Mouse (Mus musculus): ENCODE results near the gene Ptprd.
A peak's percentile ranks its signal among the peaks of the same experiment; 100 is the strongest.

The Ptprd gene

GRCm38 (mm10) chr4:77537843-77538242 is 673.9 kb downstream of the Ptprd start:
- DNase-seq: no peak

- DNase-seq: no peak
Observed at GRCm38 (mm10) chr4:77537336-77537735, 674.4 kb downstream of the Ptprd start.

GRCm38 (mm10) chr4:77535601-77536000 is 676.2 kb downstream of the Ptprd start:
- DNase-seq: no peak

GRCm38 (mm10) chr4:77534553-77534952 is 677.2 kb downstream of the Ptprd start:
- no peak for DNase-seq

DNA sequence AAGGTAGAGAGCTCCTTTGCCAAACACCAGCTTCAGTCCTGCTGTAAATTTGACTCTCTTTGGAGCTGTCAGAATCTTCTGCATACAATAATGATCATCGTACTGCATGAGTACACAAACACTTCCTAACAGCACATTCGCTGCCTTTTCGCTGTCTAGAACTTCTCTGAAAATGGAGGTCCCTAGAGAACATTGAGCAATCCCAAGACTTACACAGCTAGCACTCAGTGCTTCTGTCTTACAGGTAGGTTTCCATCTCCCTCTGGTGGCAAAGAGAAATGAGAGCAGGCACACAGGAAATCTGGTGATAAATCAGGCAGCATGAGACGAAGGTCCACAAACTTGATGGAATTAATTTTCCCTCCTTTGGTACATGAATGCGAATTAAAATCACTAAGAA is 692.6 kb downstream of the Ptprd start:
- peak; percentile 2 for DNase-seq

DNA sequence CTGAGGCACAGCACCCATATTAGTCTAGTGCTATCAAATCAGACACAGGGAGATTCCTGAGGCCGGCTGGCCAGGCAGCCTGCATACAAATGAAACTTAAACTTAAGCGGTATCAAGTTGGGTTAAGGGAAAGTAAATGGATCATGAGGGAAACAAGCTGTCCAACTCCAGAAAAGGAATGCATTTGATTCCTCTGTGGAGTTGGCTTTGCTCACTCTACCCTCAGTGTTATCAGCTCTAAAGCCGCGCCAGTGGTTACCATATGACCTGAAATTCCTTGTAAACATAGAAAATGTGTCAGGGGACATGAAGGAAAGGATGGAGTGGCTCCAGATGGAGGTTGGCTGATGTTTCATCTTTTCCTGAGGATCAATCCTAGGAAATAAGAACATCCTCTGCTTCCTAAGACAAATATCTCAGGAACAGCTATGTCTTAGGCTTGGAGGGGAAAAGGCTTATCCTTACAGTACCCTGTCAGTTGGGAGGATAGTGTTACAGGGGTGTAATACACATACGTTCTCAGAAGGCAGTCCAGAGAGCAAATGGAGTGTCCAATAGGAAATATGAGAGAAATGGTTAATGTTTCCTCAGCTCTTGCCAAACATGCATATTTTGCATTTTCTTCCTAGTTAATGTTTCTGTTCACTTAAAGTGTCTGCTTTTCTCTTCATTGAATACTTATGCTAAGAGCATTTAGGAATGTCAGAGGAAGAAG is 697.7 kb downstream of the Ptprd start:
- DNase-seq: no peak

- DNase-seq: no peak
Observed at GRCm38 (mm10) chr4:77513041-77513440, 698.7 kb downstream of the Ptprd start.

DNA sequence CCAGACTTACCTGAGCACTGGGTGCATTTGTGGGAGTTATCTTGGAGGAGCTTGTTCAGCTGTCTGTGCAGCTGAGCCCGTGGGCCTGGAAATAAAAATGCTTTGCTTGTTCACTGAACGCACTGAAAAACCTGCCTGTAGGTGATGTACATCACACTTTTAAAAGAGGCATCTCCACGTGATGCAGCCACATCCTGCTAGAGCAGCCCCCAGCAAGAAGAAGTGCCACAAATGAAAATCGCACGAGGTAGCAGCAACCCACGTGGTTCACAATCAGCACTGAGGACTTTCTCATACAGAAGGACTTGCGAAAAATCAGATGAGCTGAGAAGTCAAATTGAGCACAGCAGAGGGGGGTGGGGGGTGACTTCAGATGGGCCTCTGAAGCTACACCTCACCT is 757.7 kb downstream of the Ptprd start:
- DNase-seq: no peak

DNA sequence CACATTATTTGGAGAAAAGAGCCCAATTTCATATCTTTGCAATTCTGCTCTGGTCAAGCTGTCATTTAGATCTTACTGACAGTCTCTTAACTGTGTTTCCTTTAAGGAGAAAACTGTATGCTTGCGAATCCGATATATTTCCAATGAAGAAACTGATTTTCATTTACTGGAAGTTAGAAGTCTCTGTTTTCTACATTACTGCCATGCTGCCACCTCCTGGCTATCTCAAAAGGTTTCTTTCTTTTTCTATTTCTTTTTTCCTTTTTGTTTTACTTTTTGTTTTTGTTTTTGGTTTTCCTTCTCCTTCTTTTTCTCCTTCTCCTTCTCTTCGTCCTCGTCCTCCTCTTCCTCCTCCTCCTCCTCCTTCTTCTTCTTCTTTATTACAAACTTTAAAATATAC is 812.6 kb downstream of the Ptprd start:
- no peak for DNase-seq

GRCm38 (mm10) chr4:77361728-77362127 is 850.0 kb downstream of the Ptprd start:
- no peak for DNase-seq

GRCm38 (mm10) chr4:77327198-77327597 is 884.6 kb downstream of the Ptprd start:
- DNase-seq: no peak

DNA sequence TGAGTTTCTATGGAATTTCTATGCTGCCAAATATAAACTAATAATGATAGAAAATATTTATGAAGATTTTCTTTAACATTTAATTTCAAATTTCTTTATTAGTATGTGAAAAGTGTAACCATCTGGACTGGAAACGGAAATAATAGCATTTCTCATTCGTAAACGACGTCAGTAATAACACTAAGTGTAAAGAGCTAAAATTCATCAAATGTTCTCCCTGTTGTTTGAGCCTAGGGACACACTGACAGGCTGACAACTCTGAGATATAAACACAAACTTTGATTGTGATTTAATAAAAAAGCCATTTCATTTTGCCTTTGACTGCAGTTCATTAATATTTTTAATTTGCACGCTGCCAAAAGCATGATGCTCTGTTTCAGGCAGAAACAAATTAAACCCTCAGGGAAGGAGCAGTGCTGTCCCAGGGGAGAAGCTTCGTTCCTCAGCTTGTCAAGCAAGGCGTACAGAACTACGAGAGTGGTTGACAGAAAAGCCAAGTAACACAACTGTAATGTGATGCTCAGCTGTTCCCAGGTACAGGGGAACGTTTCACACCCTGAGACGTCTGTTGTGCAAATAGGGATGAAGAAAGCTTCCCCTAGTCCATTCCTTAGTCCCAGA is 894.6 kb downstream of the Ptprd start:
- DNase-seq: no peak

DNA sequence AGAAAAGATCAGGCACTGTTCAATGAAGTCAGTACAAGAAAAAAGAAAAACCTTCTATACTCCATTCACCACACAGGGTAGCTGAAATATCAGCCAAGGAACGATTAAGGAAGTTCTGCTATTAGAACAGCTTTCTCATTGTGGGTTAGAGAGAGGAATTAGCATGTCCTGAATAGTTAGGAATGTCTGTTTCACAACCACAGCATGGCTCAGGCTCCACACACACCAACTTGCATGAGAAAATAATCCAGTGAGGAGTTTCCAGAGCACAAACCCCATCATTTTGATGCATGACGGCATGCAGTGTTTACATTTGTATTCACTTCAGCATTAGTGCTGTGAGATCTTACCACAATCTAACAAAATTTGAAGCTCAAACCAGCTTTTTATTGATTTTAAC is 895.1 kb downstream of the Ptprd start:
- DNase-seq: no peak

GRCm38 (mm10) chr4:77310127-77310788 is 901.5 kb downstream of the Ptprd start:
- DNase-seq: peak; percentile 77

DNA sequence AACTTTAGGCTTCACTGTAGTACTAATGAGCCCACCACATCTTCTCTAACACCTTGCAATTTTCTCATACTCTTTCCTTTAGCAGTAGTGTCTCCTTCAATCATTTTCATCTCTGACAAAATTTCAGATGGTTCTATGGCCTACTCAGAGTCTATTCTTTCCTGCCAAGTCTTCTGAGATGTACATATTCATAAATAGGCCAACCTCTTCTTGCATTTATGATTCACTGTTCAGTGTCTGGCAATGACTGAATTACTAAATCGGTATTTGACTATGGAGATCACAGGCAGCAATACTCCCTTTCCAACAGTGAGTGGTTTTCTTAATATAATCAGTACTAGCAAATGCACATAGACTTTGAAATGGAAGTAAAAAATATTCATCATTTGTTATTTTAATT is 928.3 kb downstream of the Ptprd start:
- DNase-seq: no peak

DNA sequence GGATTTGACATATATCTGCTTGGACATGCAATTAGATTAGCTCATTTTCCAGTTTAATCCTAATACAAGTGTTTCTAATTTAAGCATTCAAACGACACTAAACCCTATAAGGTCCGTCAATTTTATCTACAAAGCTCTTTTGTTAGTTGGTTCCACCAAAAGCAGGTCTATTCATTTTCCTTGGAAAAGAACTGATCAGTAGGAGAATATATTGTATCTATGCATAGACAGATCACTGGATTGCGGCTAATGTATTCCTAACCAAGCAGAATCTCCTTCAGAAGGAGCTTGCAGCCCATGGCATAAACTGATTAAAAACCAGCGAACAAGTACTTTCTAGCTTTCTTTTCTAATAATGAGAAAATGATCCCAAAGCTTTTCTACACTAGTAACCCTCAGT is 933.8 kb downstream of the Ptprd start:
- no peak for DNase-seq

DNA sequence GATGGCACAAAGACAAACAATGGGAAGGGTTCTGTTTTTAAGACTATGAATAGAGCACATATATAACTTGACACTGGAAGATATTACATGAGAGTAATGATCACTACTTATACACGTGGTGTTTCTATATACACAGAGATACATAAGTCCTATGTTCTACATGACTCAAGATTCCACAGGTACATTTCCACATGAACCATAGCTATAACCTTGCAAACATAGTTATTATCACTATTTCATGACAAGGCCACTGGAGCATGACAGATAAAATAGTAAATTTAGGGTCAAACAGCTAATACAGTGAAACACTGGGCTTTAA is 951.8 kb downstream of the Ptprd start:
- DNase-seq: no peak

GRCm38 (mm10) chr4:77259250-77259971 is 952.4 kb downstream of the Ptprd start:
- DNase-seq: peak; percentile 2

- no peak for DNase-seq
Observed at GRCm38 (mm10) chr4:77251188-77251587, 960.6 kb downstream of the Ptprd start.

DNA sequence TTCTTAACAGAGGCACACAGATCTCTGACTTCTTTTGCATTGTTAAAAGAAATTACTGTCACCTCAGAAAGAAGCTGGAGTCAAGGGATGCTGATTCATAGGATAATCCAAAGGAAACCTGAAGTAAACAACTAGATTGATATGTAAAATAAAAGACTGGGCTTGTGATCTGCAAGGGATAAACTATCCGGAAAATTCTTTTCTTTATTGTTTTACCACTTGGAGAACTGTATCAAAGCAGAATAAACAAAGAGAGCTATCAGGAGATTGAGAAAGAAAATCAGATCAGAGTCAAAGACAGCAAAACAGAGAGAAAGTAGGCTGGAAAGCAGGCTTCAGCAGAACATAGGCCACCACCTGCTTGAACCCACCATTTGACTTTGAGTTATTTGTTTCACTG is 962.0 kb downstream of the Ptprd start:
- DNase-seq: no peak

DNA sequence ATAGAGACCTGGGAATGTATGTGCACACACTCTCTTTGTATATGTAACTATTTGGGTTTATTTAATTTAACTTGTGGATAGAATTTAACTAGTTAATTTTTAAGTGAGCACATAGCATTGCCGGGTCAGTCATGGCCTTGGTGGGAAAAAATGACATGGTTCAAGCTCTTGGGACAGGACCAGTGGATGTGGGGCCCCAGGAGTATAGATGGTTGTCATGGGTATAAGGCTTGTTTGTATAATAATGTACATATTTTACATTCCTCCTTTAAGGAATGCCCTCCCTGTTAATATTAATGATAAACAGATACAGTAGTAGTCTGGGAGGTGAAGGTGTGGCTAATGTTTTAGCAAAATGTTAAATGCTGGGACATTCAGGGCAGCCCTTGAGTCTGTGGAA is 962.8 kb downstream of the Ptprd start:
- DNase-seq: no peak

GRCm38 (mm10) chr4:77241852-77242455 is 969.8 kb downstream of the Ptprd start:
- no peak for DNase-seq

- no peak for DNase-seq
Observed at GRCm38 (mm10) chr4:77238144-77238543, 973.6 kb downstream of the Ptprd start.

All from kidney, adult 11 months (tissue).